Mouse (Mus musculus) lung, embryonic 14.5 days (tissue): ENCODE results near the gene Spag9. TPM values are rescaled to one million over a fixed set of nuclear protein-coding genes. Genes with fewer than 3 reads are reported as not detected.

Experiments
- ATAC-seq: fragments of 200-750 bp; cut with Nextera tagmentation; 2 replicates; pipeline ENCODE4 v1.8.0; 2017; ENCODE audit warnings: mild to moderate bottlenecking, moderate TSS enrichment, moderate library complexity; ENCODE audit not compliant: insufficient read depth
- DNase-seq: peaks from one replicate; pipeline ENCODE4 v3.0.0-alpha.2; 2015
- H3K27ac ChIP-seq: fragments of 300-500 bp; sonication (generic); 2 replicates; pipeline ENCODE4 v1.5.1; 2014; ENCODE audit warnings: low read depth, mild to moderate bottlenecking, moderate library complexity
- H3K27me3 ChIP-seq: fragments of 300-500 bp; sonication (generic); 2 replicates; pipeline ENCODE4 v1.6.1; 2014; ENCODE audit warnings: low read length, control low read depth; ENCODE audit not compliant: insufficient read depth
- H3K36me3 ChIP-seq: fragments of 300-500 bp; sonication (generic); 2 replicates; pipeline ENCODE4 v1.6.1; 2014; ENCODE audit warnings: control low read depth; ENCODE audit not compliant: insufficient read depth
- H3K4me1 ChIP-seq: fragments of 300-500 bp; sonication (generic); 2 replicates; pipeline ENCODE4 v1.6.1; 2014; ENCODE audit warnings: antibody characterized with exemption, control low read depth; ENCODE audit not compliant: insufficient read depth
- H3K4me2 ChIP-seq: fragments of 300-500 bp; sonication (generic); 2 replicates; pipeline ENCODE4 v1.6.1; 2014; ENCODE audit warnings: mild to moderate bottlenecking
- H3K4me3 ChIP-seq: fragments of 300-500 bp; sonication (generic); 2 replicates; pipeline ENCODE4 v1.5.1; 2014; ENCODE audit warnings: low read depth, low read length
- H3K9ac ChIP-seq: fragments of 300-500 bp; sonication (generic); 2 replicates; pipeline ENCODE4 v1.6.1; 2014
- H3K9me3 ChIP-seq: fragments of 300-500 bp; sonication (generic); 2 replicates; pipeline ENCODE4 v1.6.1; 2016; ENCODE audit warnings: low read depth, low read length, control low read depth
- CTCF ChIP-seq: IDR thresholded peaks from 2 replicates; pipeline ENCODE4 v1.5.1; 2016; ENCODE audit warnings: antibody characterized with exemption, low read depth
- WGBS: fragments of 180-500 bp; shearing (Covaris S2); extraction: QIAGEN DNeasy Blood & Tissue Kit; methylation state at CpG from one replicate; pipeline ENCODE4 v1.1.7; 2014; 5-methylcytosine and 5-hydroxymethylcytosine counted together
- polyA plus RNA-seq: library from polyadenylated mRNA; unstranded; fragments of >200 nt; fragmentation: Nextera tagmentation; extraction: Ambion mirVana; gene quantifications from 2 replicates; pipeline ENCODE4 v1.2.1, GENCODE M21; 2014

The Spag9 gene
- polyA plus RNA-seq, 1 experiment from 2014 or later, result 55.8 TPM

- 40% methylated on average over 25 of the region's 25 CpGs for WGBS
- Histone ChIP-seq H3K27ac (no peak overlapping the region), H3K4me1 (no peaks in the 10 kb centered on the region; the same call in 1 of the 2 replicates), H3K4me2 (no peak overlapping the region), H3K4me3 (no peak overlapping the region), H3K9ac (no peak overlapping the region), H3K9me3 (no peaks in the 10 kb centered on the region), H3K36me3 (no peaks in the 10 kb centered on the region), H3K27me3 (peaks cover 12% of the 10 kb centered on the region; the same call in 1 of the 2 replicates)
- ATAC-seq (0 out of 2 replicates have a peak, but pooled peaks have one; percentile 17), DNase-seq (no peak)
- TF ChIP-seq CTCF, result no peak
Measured at GRCm38 (mm10) chr11:94150519-94151470, 154.9 kb downstream of the Spag9 start.

- Histone ChIP-seq H3K27ac (no peak overlapping the region), H3K36me3 (no peaks in the 10 kb centered on the region), H3K27me3 (peaks cover 8% of the 10 kb centered on the region; the same call in 1 of the 2 replicates), H3K9ac (no peak overlapping the region), H3K9me3 (no peaks in the 10 kb centered on the region), H3K4me1 (no peaks in the 10 kb centered on the region), H3K4me2 (no peak overlapping the region), H3K4me3 (no peak overlapping the region)
- DNase-seq, result no peak
- TF ChIP-seq CTCF, result no peak
- ATAC-seq, result no peak
- WGBS, result 70% methylated on average over 3 of the region's 3 CpGs
Measured at GRCm38 (mm10) chr11:94154201-94154600, 158.3 kb downstream of the Spag9 start.

- H3K36me3 ChIP-seq, result no peaks in the 10 kb centered on the region
- H3K4me1 ChIP-seq, result peaks cover 6% of the 10 kb centered on the region
- no peak overlapping the region for H3K4me2 ChIP-seq
- H3K27me3 ChIP-seq, result no peaks in the 10 kb centered on the region
- H3K27ac ChIP-seq, result no peak overlapping the region
- no peak overlapping the region for H3K9ac ChIP-seq
- WGBS, result 33% methylated on average over 14 of the region's 14 CpGs
- TF ChIP-seq CTCF, result no peak
- no peak overlapping the region for H3K4me3 ChIP-seq
- DNase-seq (peak; percentile 23), ATAC-seq (no peak)
- H3K9me3 ChIP-seq, result no peaks in the 10 kb centered on the region
Measured at GRCm38 (mm10) chr11:94158521-94158920, 162.6 kb downstream of the Spag9 start.

- no peak overlapping the region for H3K27ac ChIP-seq
- peaks cover 6% of the 10 kb centered on the region for H3K4me1 ChIP-seq
- H3K9me3 ChIP-seq, result no peaks in the 10 kb centered on the region
- no peak overlapping the region for H3K4me2 ChIP-seq
- ATAC-seq (no peak), DNase-seq (no peak)
- WGBS, result 62% methylated on average over 14 of the region's 14 CpGs
- no peaks in the 10 kb centered on the region for H3K36me3 ChIP-seq
- no peak overlapping the region for H3K4me3 ChIP-seq
- H3K27me3 ChIP-seq, result no peaks in the 10 kb centered on the region
- H3K9ac ChIP-seq, result no peak overlapping the region
- TF ChIP-seq CTCF, result no peak
Measured at GRCm38 (mm10) chr11:94159066-94159880, 163.4 kb downstream of the Spag9 start.

DNA sequence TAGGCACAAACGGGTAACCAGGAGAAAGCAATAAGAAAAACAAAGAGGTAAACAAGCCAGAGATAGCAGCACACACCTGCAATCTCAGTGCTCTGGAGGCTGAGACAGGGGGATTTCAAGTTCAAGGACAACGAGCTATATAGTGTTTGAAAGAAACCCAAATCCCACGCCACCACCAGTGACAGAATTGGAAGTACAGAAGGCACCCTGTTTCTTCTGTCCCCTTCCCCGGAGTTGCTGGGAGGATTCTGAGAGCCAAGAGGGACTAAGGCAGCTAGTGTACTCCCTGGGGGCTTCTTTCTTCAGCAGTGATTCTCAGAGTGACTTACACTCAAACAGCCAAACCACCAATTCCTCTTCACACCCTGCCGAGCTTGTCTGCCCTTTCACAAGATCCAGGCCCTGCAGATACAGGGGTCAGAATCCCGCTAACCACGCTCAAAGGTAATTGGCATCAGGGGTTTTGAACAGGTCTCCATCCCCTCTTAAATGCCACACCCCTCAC is 164.1 kb downstream of the Spag9 start:
- 47% methylated on average over 7 of the region's 7 CpGs for WGBS
- H3K9ac ChIP-seq, result no peak overlapping the region; the same call in 1 of the 2 replicates
- H3K4me1 ChIP-seq, result peaks cover 6% of the 10 kb centered on the region
- H3K4me3 ChIP-seq, result no peak overlapping the region
- no peak for TF ChIP-seq CTCF
- H3K4me2 ChIP-seq, result peak overlapping the region; percentile 56
- peak overlapping the region; percentile 76 for H3K27ac ChIP-seq
- no peak for DNase-seq
- H3K36me3 ChIP-seq, result no peaks in the 10 kb centered on the region
- H3K27me3 ChIP-seq, result no peaks in the 10 kb centered on the region
- ATAC-seq, result no peak
- H3K9me3 ChIP-seq, result no peaks in the 10 kb centered on the region

DNA sequence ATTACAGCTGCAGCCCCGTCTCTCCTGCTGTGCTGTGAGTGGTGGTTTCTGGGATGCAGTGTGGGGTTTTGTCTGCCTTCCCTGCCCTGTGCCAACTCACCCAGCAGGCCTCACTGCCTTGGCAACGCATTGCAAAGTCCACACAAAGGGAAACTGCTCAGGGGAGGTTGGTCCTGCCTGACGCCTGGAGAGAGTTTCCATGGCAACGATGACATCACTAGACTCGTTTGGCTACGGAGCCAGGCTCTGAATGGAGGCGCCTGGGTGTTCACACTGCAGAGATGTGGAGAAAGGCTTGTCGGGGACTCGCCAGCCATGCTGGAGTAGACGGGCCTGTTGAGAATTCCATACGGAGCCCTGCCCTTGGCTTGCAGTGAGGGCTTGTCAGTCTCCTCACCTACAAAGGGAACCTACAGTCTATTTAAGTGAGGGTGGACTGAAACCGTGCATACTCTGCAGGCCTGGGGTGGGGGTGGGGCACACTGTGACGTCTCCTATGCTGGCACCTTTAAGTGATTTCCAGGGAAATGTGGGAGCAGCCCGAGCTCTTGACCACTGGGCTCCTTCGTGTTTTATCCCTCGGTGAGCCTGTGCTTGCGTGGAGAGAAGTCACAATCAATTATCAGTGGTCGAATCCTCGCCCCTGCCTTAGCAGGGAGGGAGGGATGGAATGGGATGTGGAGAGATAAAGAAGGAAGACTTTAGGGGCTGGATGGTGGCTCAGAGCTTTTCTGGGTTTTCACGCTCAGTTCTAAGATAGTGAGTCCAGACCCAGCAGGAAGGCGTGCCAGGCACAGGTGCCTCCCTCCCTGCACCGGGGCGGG is 164.8 kb downstream of the Spag9 start:
- Histone ChIP-seq H3K4me3 (peak overlapping the region; percentile 16; the same call in 1 of the 2 replicates), H3K9me3 (no peaks in the 10 kb centered on the region), H3K27me3 (no peaks in the 10 kb centered on the region), H3K36me3 (no peaks in the 10 kb centered on the region), H3K4me1 (peaks cover 6% of the 10 kb centered on the region), H3K4me2 (peak overlapping the region; percentile 56), H3K27ac (peak overlapping the region; percentile 76), H3K9ac (no peak overlapping the region; the same call in 1 of the 2 replicates)
- TF ChIP-seq CTCF, result no peak
- peak; percentile 95 for DNase-seq
- WGBS, result 10% methylated on average over 23 of the region's 23 CpGs
- ATAC-seq, result peak; percentile 92
